Mouse (Mus musculus): ENCODE measurements at regions not wholly inside any gene's neighbourhood (a gene's known extent, or its start where the extent isn't known, plus 50 kb on each side); places are given as distances from the start of the nearest gene placed in this dataset.

- DNase-seq (ENCODE audit: low spot score in 2 of 2): peak; percentile 7 to 22
Measured at GRCm38 (mm10) chrX:70261360-70261759, 103.5 kb downstream of the Ids start.

- DNase-seq (ENCODE audit: low spot score in 2 of 2): no peak
Measured at GRCm38 (mm10) chrX:70216011-70216410, 148.9 kb downstream of the Ids start.

GRCm38 (mm10) chrX:70184427-70185090, 180.3 kb downstream of the Ids start:
- DNase-seq (ENCODE audit: low spot score in 2 of 2): no peak

- DNase-seq (ENCODE audit: low spot score in 2 of 2): no peak
Measured at GRCm38 (mm10) chrX:70169737-70170136, 195.1 kb downstream of the Ids start.

GRCm38 (mm10) chrX:70161011-70161410, 203.9 kb downstream of the Ids start:
- DNase-seq (ENCODE audit: low spot score in 2 of 2): no peak

Data from heart, adult 9 months (tissue).